Mouse (Mus musculus) testis, adult 2 months (tissue): ENCODE data around the gene Stard5. TPM values are rescaled to one million over a fixed set of nuclear protein-coding genes. Genes with fewer than 3 reads are reported as not detected.

ENCODE experiments used
- H3K27ac ChIP-seq: fragments of 200-500 bp; 2 replicates; pipeline ENCODE4 v1.5.1; 2012; ENCODE audit warnings: low read depth, low read length; ENCODE audit not compliant: control insufficient read depth, insufficient read depth
- H3K27me3 ChIP-seq: fragments of 200-500 bp; 2 replicates; pipeline ENCODE4 v1.6.1; 2012; ENCODE audit warnings: mild to moderate bottlenecking, low read length, moderate library complexity; ENCODE audit not compliant: control insufficient read depth, insufficient read depth
- H3K36me3 ChIP-seq: fragments of 200-500 bp; 2 replicates; pipeline ENCODE4 v1.6.1; 2012; ENCODE audit warnings: mild to moderate bottlenecking, low read length; ENCODE audit not compliant: control insufficient read depth, insufficient read depth
- H3K4me1 ChIP-seq: fragments of 200-500 bp; 2 replicates; pipeline ENCODE4 v1.6.1; 2012; ENCODE audit warnings: low read length; ENCODE audit not compliant: control insufficient read depth, insufficient read depth
- H3K4me3 ChIP-seq: fragments of 200-500 bp; 2 replicates; pipeline ENCODE4 v1.5.1; 2012; ENCODE audit warnings: low read depth, mild to moderate bottlenecking, low read length, moderate library complexity, mixed read lengths; ENCODE audit not compliant: control insufficient read depth
- CTCF ChIP-seq: fragments of 200-500 bp; IDR thresholded peaks from 2 replicates; pipeline ENCODE4 v1.5.1; 2012; ENCODE audit warnings: low read depth, mild to moderate bottlenecking, inconsistent platforms, low read length, moderate library complexity; ENCODE audit not compliant: control insufficient read depth, insufficient read depth, insufficient replicate concordance
- POLR2A ChIP-seq: fragments of 200-500 bp; IDR thresholded peaks from 2 replicates; pipeline ENCODE4 v1.6.1; 2012; ENCODE audit warnings: low read depth, mild to moderate bottlenecking, inconsistent platforms, low read length, moderate library complexity; ENCODE audit not compliant: control insufficient read depth
- polyA plus RNA-seq: library from polyadenylated mRNA; depleted of rRNA; stranded (reverse); fragments of >200 nt; gene quantifications from 2 replicates; pipeline ENCODE4 v1.2.3, GENCODE M21; 2012

Gene Stard5
- polyA plus RNA-seq, 1 experiment: 4.8 TPM

- no peaks in the 10 kb centered on the region for H3K36me3 ChIP-seq
- TF ChIP-seq CTCF (peak; percentile 43; the same call in 1 of the 2 replicates), POLR2A (no peak)
- no peaks in the 10 kb centered on the region for H3K27me3 ChIP-seq
- H3K27ac ChIP-seq: no peak overlapping the region
- no peak overlapping the region for H3K4me3 ChIP-seq
- H3K4me1 ChIP-seq: no peaks in the 10 kb centered on the region
Observed at GRCm38 (mm10) chr7:83668724-83669123, 37.0 kb downstream of the Stard5 start.

- H3K36me3 ChIP-seq: no peaks in the 10 kb centered on the region
- no peaks in the 10 kb centered on the region for H3K27me3 ChIP-seq
- no peak overlapping the region for H3K4me3 ChIP-seq
- TF ChIP-seq POLR2A (no peak), CTCF (no peak)
- H3K27ac ChIP-seq: no peak overlapping the region
- no peaks in the 10 kb centered on the region for H3K4me1 ChIP-seq
Observed at GRCm38 (mm10) chr7:83671573-83671972, 39.8 kb downstream of the Stard5 start.

GRCm38 (mm10) chr7:83675545-83676254 is 43.9 kb downstream of the Stard5 start:
- H3K27me3 ChIP-seq: no peaks in the 10 kb centered on the region
- H3K4me1 ChIP-seq: no peaks in the 10 kb centered on the region
- H3K4me3 ChIP-seq: no peak overlapping the region
- no peak overlapping the region for H3K27ac ChIP-seq
- TF ChIP-seq POLR2A: no peak
- TF ChIP-seq CTCF: peak; percentile 40; the same call in 1 of the 2 replicates
- H3K36me3 ChIP-seq: no peaks in the 10 kb centered on the region

GRCm38 (mm10) chr7:83677296-83677695 is 45.5 kb downstream of the Stard5 start:
- Histone ChIP-seq H3K27me3 (no peaks in the 10 kb centered on the region), H3K27ac (no peak overlapping the region), H3K4me1 (no peaks in the 10 kb centered on the region), H3K36me3 (no peaks in the 10 kb centered on the region), H3K4me3 (no peak overlapping the region)
- no peak for TF ChIP-seq POLR2A
- no peak for TF ChIP-seq CTCF

- TF ChIP-seq CTCF (no peak), POLR2A (no peak)
- Histone ChIP-seq H3K4me1 (no peaks in the 10 kb centered on the region), H3K36me3 (no peaks in the 10 kb centered on the region), H3K4me3 (no peak overlapping the region), H3K27ac (no peak overlapping the region), H3K27me3 (no peaks in the 10 kb centered on the region)
Observed at GRCm38 (mm10) chr7:83678506-83678905, 46.7 kb downstream of the Stard5 start.

- Histone ChIP-seq H3K36me3 (no peaks in the 10 kb centered on the region), H3K27ac (no peak overlapping the region), H3K27me3 (no peaks in the 10 kb centered on the region), H3K4me3 (no peak overlapping the region), H3K4me1 (no peaks in the 10 kb centered on the region)
- TF ChIP-seq CTCF (no peak), POLR2A (no peak)
Observed at GRCm38 (mm10) chr7:83682640-83683274, 51.0 kb downstream of the Stard5 start.

- no peak overlapping the region for H3K4me3 ChIP-seq
- TF ChIP-seq POLR2A (no peak), CTCF (no peak; the same call in 1 of the 2 replicates)
- no peaks in the 10 kb centered on the region for H3K36me3 ChIP-seq
- no peak overlapping the region for H3K27ac ChIP-seq
- H3K27me3 ChIP-seq: no peaks in the 10 kb centered on the region
- H3K4me1 ChIP-seq: no peaks in the 10 kb centered on the region
Observed at GRCm38 (mm10) chr7:83695449-83696212, 63.9 kb downstream of the Stard5 start.
